Mouse (Mus musculus): ENCODE measurements around the gene Npb.
"Not testable (repeated sequence)": the region's sequence is repeated elsewhere in the genome, so short reads cannot be mapped to it uniquely, and the experiment has no call there.

Npb gene

GRCm38 (mm10) chr11:120580190-120580589 lies 28.1 kb upstream of the Npb start:
- no peak for DNase-seq (ENCODE audit: low read depth)

- no peak for DNase-seq (ENCODE audit: low read depth)
Measured at GRCm38 (mm10) chr11:120580871-120581331, 27.4 kb upstream of the Npb start.

GRCm38 (mm10) chr11:120581490-120582267 lies 26.6 kb upstream of the Npb start, which contains the start of gene Arhgdia:
Gene Arhgdia (minus strand): TSS chr11:120581624.
- DNase-seq (ENCODE audit: low read depth) = no peak

- DNase-seq (ENCODE audit: low read depth) = peak; percentile 74
Measured at GRCm38 (mm10) chr11:120582268-120582981, 25.9 kb upstream of the Npb start.

- not testable (repeated sequence) for DNase-seq (ENCODE audit: low read depth)
Measured at GRCm38 (mm10) chr11:120582982-120583293, 25.3 kb upstream of the Npb start.

GRCm38 (mm10) chr11:120583937-120584336 lies 24.3 kb upstream of the Npb start:
- DNase-seq (ENCODE audit: low read depth) = no peak

- DNase-seq (ENCODE audit: low read depth) = no peak
Measured at GRCm38 (mm10) chr11:120588531-120588930, 19.7 kb upstream of the Npb start.

- DNase-seq (ENCODE audit: low read depth) = no peak
Measured at GRCm38 (mm10) chr11:120597240-120598235, 10.7 kb upstream of the Npb start.

GRCm38 (mm10) chr11:120598283-120598989 lies 9.8 kb upstream of the Npb start, which contains the start of the genes Alyref and Anapc11:
Gene Alyref (minus strand): TSS chr11:120598365.
Gene Anapc11 (plus strand): TSS chr11:120598421.
- peak; percentile 92 for DNase-seq (ENCODE audit: low read depth)

GRCm38 (mm10) chr11:120598990-120599549 lies 9.2 kb upstream of the Npb start:
- DNase-seq (ENCODE audit: low read depth) = no peak

GRCm38 (mm10) chr11:120600716-120601115 lies 7.6 kb upstream of the Npb start:
- no peak for DNase-seq (ENCODE audit: low read depth)

- DNase-seq (ENCODE audit: low read depth) = no peak
Measured at GRCm38 (mm10) chr11:120603545-120603944, 4.7 kb upstream of the Npb start.

GRCm38 (mm10) chr11:120605667-120606066 lies 2.6 kb upstream of the Npb start:
- no peak for DNase-seq (ENCODE audit: low read depth)

GRCm38 (mm10) chr11:120606764-120607163 lies 1.5 kb upstream of the Npb start:
- no peak for DNase-seq (ENCODE audit: low read depth)

GRCm38 (mm10) chr11:120609250-120609649 lies 973 bp downstream of the Npb start:
- no peak for DNase-seq (ENCODE audit: low read depth)

GRCm38 (mm10) chr11:120610477-120611046 lies 2.3 kb downstream of the Npb start:
- DNase-seq (ENCODE audit: low read depth) = no peak

GRCm38 (mm10) chr11:120612763-120613162 lies 4.5 kb downstream of the Npb start:
- peak; percentile 60 for DNase-seq (ENCODE audit: low read depth)

GRCm38 (mm10) chr11:120613481-120613972 lies 5.2 kb downstream of the Npb start:
- DNase-seq (ENCODE audit: low read depth) = no peak

GRCm38 (mm10) chr11:120613976-120614375 lies 5.7 kb downstream of the Npb start:
- DNase-seq (ENCODE audit: low read depth) = no peak

GRCm38 (mm10) chr11:120615167-120615566 lies 6.9 kb downstream of the Npb start:
- DNase-seq (ENCODE audit: low read depth) = no peak

All from c-Kit-positive CD71-positive TER-119-negative erythroid progenitor cells, embryonic 14.5 days (primary cell).